Mouse (Mus musculus): ENCODE results near the gene Aff4.

GRCm38 (mm10) chr11:53383758-53384428 lies 33.3 kb downstream of the Aff4 start:
- TF ChIP-seq CTCF (IDR thresholded peaks at IDR 0.05) = no peak
- TF ChIP-seq EP300 (IDR thresholded peaks at IDR 0.05; ENCODE audit: insufficient read depth, low read depth, low read length) = no peak

Data from heart, adult 2 months (tissue).